Mouse (Mus musculus) heart, postnatal 0 days (tissue): ENCODE results near the gene Sfmbt2.

Experiments
- CTCF ChIP-seq: IDR thresholded peaks from 2 replicates; pipeline ENCODE4 v1.5.1; 2016; ENCODE audit warnings: antibody characterized with exemption, control low read depth, low read depth
- EP300 ChIP-seq: IDR thresholded peaks from 2 replicates; pipeline ENCODE4 v1.6.1; 2016; ENCODE audit warnings: antibody characterized with exemption, low read depth

DNA sequence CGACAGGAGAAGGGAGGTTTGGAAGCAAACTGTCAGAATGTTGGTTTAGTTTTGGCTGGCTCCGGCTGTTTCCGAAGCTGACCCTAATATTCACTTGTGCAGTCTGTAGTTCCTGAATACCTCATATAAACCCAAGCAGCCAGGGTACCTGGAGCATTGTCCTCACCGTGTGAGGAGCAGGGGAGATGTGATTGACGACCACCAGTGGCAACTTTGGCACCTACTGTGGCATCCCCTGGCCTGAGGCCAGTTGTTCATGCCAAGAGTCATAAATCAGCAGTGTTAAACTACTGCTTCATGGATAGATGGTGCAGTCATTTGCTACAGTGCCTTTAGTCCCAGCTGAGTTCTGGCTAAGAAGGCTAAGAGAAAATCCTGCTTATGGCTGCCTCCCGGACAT, 49.2 kb upstream of the Sfmbt2 start:
- TF ChIP-seq EP300 (no peak), CTCF (no peak)
